Mouse (Mus musculus): ENCODE results near the gene Arhgap29. TPM values are rescaled to one million over a fixed set of nuclear protein-coding genes. Genes with fewer than 3 reads are reported as not detected.
A peak's percentile ranks its signal among the peaks of the same experiment; 100 is the strongest.

Gene Arhgap29
- polyA plus RNA-seq, 1 experiment from 2014 or later, result 68.4 TPM

DNA sequence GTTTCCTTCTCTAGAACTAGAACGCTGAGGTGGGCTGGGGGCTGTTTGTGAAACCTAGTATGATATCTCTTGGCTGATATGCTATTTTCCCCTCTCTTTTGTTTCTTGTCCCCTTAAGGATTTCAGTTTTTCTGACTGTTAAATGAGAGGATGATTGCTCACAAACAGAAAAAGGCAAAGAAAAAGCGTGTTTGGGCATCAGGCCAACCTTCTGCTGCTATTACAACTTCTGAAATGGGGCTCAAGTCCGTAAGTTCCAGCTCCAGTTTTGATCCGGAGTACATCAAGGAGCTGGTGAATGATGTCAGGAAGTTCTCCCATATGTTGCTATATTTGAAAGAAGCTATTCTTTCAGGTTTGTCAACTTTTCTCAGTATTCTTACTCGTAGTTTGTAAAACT, 21.4 kb downstream of the Arhgap29 start:
- peaks cover 3 to 33% of the 10 kb centered on the region in 2 experiments; a peak in 3 of 4 replicates for H3K4me1 ChIP-seq (ENCODE audit: control insufficient read depth in 2 of 2, insufficient read depth in 2 of 2, low read length in 2 of 2)
- ATAC-seq (ENCODE audit: insufficient number of reproducible peaks, insufficient read depth, low FRiP score, low read depth), result no peak
- H3K36me3 ChIP-seq (ENCODE audit: control insufficient read depth, insufficient read depth, low read length), result peaks cover 20% of the 10 kb centered on the region
- H3K4me3 ChIP-seq (ENCODE audit: control insufficient read depth in 1 of 2, insufficient read depth in 1 of 2, low read depth in 1 of 2, low read length in 2 of 2), result no peak overlapping the region
- H3K27ac ChIP-seq (replicated peaks in 1 of 2; ENCODE audit: control insufficient read depth in 1 of 2, insufficient read depth in 1 of 2, low read depth in 2 of 2, low read length in 2 of 2), result peak overlapping the region; percentile 22 to 48; a peak in 1 of 4 replicates
- no peaks in the 10 kb centered on the region for H3K27me3 ChIP-seq (ENCODE audit: control insufficient read depth, insufficient read depth, low read length)
- peak overlapping the region; percentile 40; the same call in 1 of the 2 replicates for H3K9ac ChIP-seq (ENCODE audit: low read length)
- H3K4me2 ChIP-seq (ENCODE audit: low read length), result peak overlapping the region; percentile 38
- no peaks in the 10 kb centered on the region for H3K9me3 ChIP-seq (ENCODE audit: control insufficient read depth, low read length)
- 27% methylated on average over 5 of the region's 5 CpGs for WGBS

DNA sequence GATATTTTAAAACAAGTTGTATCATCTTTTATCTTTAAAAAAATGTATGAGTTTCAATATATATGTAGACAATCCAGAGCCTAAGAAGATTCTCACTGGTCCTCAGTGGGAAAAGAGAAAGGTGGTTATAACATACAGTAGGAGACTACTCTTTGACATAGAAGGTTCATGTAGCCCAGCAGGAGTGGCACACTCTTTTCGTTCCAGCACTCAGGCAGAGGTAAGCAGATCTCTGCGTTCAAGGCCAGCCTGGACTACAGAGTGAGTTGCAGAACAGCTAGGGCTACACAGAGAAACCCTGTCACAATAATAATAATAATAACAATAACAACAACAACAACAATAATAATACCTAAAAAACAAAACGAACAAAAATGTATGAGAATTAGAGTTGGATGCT, 23.0 kb downstream of the Arhgap29 start:
- H3K4me3 ChIP-seq (ENCODE audit: control insufficient read depth in 1 of 2, insufficient read depth in 1 of 2, low read depth in 1 of 2, low read length in 2 of 2), result no peak overlapping the region
- no peak overlapping the region for H3K27ac ChIP-seq (replicated peaks in 1 of 2; ENCODE audit: control insufficient read depth in 1 of 2, insufficient read depth in 1 of 2, low read depth in 2 of 2, low read length in 2 of 2)
- H3K27me3 ChIP-seq (ENCODE audit: control insufficient read depth, insufficient read depth, low read length), result no peaks in the 10 kb centered on the region
- peaks cover 27% of the 10 kb centered on the region for H3K36me3 ChIP-seq (ENCODE audit: control insufficient read depth, insufficient read depth, low read length)
- H3K4me1 ChIP-seq (ENCODE audit: control insufficient read depth in 2 of 2, insufficient read depth in 2 of 2, low read length in 2 of 2), result peaks cover 6 to 31% of the 10 kb centered on the region in 2 experiments; a peak in 3 of 4 replicates
- H3K4me2 ChIP-seq (ENCODE audit: low read length), result no peak overlapping the region
- 85% methylated on average over 3 of the region's 3 CpGs for WGBS
- no peak for ATAC-seq (ENCODE audit: insufficient number of reproducible peaks, insufficient read depth, low FRiP score, low read depth)
- H3K9ac ChIP-seq (ENCODE audit: low read length), result no peak overlapping the region
- H3K9me3 ChIP-seq (ENCODE audit: control insufficient read depth, low read length), result no peaks in the 10 kb centered on the region

GRCm38 (mm10) chr3:121981306-121981705, 29.0 kb downstream of the Arhgap29 start:
- WGBS, result 85% methylated on average over 4 of the region's 4 CpGs
- H3K4me3 ChIP-seq (ENCODE audit: control insufficient read depth in 1 of 2, insufficient read depth in 1 of 2, low read depth in 1 of 2, low read length in 2 of 2), result no peak overlapping the region
- 0 out of 4 replicates have a peak overlapping the region, but pooled peaks of 1 of the 2 experiments have one; percentile 9 for H3K27ac ChIP-seq (replicated peaks in 1 of 2; ENCODE audit: control insufficient read depth in 1 of 2, insufficient read depth in 1 of 2, low read depth in 2 of 2, low read length in 2 of 2)
- no peak overlapping the region for H3K9ac ChIP-seq (ENCODE audit: low read length)
- ATAC-seq (ENCODE audit: insufficient number of reproducible peaks, insufficient read depth, low FRiP score, low read depth), result no peak
- no peaks in the 10 kb centered on the region for H3K27me3 ChIP-seq (ENCODE audit: control insufficient read depth, insufficient read depth, low read length)
- H3K4me2 ChIP-seq (ENCODE audit: low read length), result no peak overlapping the region
- H3K36me3 ChIP-seq (ENCODE audit: control insufficient read depth, insufficient read depth, low read length), result peaks cover 58% of the 10 kb centered on the region
- H3K9me3 ChIP-seq (ENCODE audit: control insufficient read depth, low read length), result no peaks in the 10 kb centered on the region
- H3K4me1 ChIP-seq (ENCODE audit: control insufficient read depth in 2 of 2, insufficient read depth in 2 of 2, low read length in 2 of 2), result peaks cover 4 to 10% of the 10 kb centered on the region in 2 experiments

DNA sequence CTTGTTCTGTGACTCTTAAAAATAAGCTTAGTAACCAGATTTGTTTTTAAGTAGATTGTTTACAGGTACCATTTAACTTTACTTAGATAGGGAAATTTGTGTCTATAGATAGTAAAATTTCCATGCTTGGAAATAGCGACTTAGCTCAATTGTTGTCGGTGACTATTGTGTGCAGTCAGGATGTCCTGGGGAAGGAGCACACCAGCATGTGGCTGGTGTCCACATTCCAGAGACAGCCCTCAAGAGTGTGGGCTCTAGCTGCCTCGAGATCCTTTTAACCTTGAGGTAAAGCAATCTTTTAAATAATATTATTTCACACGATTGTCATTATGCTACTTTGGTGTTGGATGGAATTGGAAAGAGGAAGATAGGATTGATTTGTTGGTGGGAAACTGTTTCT, 30.1 kb downstream of the Arhgap29 start:
- WGBS, result 52% methylated on average over 4 of the region's 4 CpGs
- Histone ChIP-seq H3K4me2 (ENCODE audit: low read length) (no peak overlapping the region), H3K4me1 (ENCODE audit: control insufficient read depth in 2 of 2, insufficient read depth in 2 of 2, low read length in 2 of 2) (peaks cover 4 to 10% of the 10 kb centered on the region in 2 experiments), H3K9me3 (ENCODE audit: control insufficient read depth, low read length) (no peaks in the 10 kb centered on the region), H3K9ac (ENCODE audit: low read length) (no peak overlapping the region), H3K27ac (replicated peaks in 1 of 2; ENCODE audit: control insufficient read depth in 1 of 2, insufficient read depth in 1 of 2, low read depth in 2 of 2, low read length in 2 of 2) (0 out of 4 replicates have a peak overlapping the region, but pooled peaks of 1 of the 2 experiments have one; percentile 2), H3K4me3 (ENCODE audit: control insufficient read depth in 1 of 2, insufficient read depth in 1 of 2, low read depth in 1 of 2, low read length in 2 of 2) (no peak overlapping the region), H3K27me3 (ENCODE audit: control insufficient read depth, insufficient read depth, low read length) (no peaks in the 10 kb centered on the region), H3K36me3 (ENCODE audit: control insufficient read depth, insufficient read depth, low read length) (peaks cover 48% of the 10 kb centered on the region)
- ATAC-seq (ENCODE audit: insufficient number of reproducible peaks, insufficient read depth, low FRiP score, low read depth), result 0 out of 2 replicates have a peak, but pooled peaks have one; percentile 69

DNA sequence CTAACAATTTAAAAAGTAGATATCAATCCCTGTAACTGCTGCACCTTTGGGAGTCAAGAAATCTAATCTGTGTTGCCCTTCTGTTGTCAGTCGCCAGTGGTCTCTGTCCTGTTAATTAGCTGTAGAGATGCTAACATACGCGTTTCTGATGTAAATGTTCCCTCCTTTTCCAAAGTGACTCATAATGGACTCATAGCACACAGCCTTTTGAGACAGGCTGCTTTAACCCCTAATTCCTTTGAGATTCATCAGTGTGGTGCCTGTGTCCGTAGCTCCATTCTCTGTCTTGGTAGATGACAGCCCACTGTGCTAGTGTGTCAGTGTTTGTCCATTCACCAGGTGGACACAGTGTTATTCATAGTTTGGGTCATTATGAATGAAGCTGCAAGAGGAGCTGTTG, 42.8 kb downstream of the Arhgap29 start:
- Histone ChIP-seq H3K4me1 (ENCODE audit: control insufficient read depth in 2 of 2, insufficient read depth in 2 of 2, low read length in 2 of 2) (no peaks in the 10 kb centered on the region; a peak in 1 of 4 replicates), H3K27ac (replicated peaks in 1 of 2; ENCODE audit: control insufficient read depth in 1 of 2, insufficient read depth in 1 of 2, low read depth in 2 of 2, low read length in 2 of 2) (no peak overlapping the region), H3K9ac (ENCODE audit: low read length) (no peak overlapping the region), H3K27me3 (ENCODE audit: control insufficient read depth, insufficient read depth, low read length) (no peaks in the 10 kb centered on the region), H3K4me2 (ENCODE audit: low read length) (no peak overlapping the region), H3K4me3 (ENCODE audit: control insufficient read depth in 1 of 2, insufficient read depth in 1 of 2, low read depth in 1 of 2, low read length in 2 of 2) (no peak overlapping the region), H3K36me3 (ENCODE audit: control insufficient read depth, insufficient read depth, low read length) (peaks cover 74% of the 10 kb centered on the region), H3K9me3 (ENCODE audit: control insufficient read depth, low read length) (no peaks in the 10 kb centered on the region)
- ATAC-seq (ENCODE audit: insufficient number of reproducible peaks, insufficient read depth, low FRiP score, low read depth), result no peak
- WGBS, result 80% methylated on average over 4 of the region's 4 CpGs

DNA sequence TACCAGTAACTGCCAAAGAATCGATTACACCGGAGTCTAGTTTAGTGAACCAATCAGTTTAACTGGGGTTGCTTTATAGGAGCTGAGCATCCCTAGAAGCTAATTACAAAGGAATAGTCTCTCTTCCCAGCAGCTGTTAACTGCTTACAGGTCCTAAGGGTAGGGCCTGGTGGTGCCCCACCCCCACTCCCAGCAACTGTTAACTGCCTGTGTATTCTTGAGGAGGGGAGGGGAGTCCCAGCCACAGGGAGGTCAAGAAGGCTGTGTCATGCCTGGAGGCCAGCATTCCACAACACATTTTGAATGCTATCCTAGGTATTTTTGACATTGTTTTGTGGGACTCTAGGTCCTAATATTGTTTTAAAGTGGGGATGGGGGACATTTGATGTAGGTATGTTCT, 47.6 kb downstream of the Arhgap29 start:
- H3K36me3 ChIP-seq (ENCODE audit: control insufficient read depth, insufficient read depth, low read length), result peaks cover 71% of the 10 kb centered on the region
- no peak overlapping the region for H3K9ac ChIP-seq (ENCODE audit: low read length)
- no peak overlapping the region for H3K27ac ChIP-seq (replicated peaks in 1 of 2; ENCODE audit: control insufficient read depth in 1 of 2, insufficient read depth in 1 of 2, low read depth in 2 of 2, low read length in 2 of 2)
- H3K4me3 ChIP-seq (ENCODE audit: control insufficient read depth in 1 of 2, insufficient read depth in 1 of 2, low read depth in 1 of 2, low read length in 2 of 2), result no peak overlapping the region
- H3K9me3 ChIP-seq (ENCODE audit: control insufficient read depth, low read length), result no peaks in the 10 kb centered on the region
- no peak for ATAC-seq (ENCODE audit: insufficient number of reproducible peaks, insufficient read depth, low FRiP score, low read depth)
- H3K27me3 ChIP-seq (ENCODE audit: control insufficient read depth, insufficient read depth, low read length), result no peaks in the 10 kb centered on the region
- no peak overlapping the region for H3K4me2 ChIP-seq (ENCODE audit: low read length)
- 86% methylated on average over 2 of the region's 2 CpGs for WGBS
- H3K4me1 ChIP-seq (ENCODE audit: control insufficient read depth in 2 of 2, insufficient read depth in 2 of 2, low read length in 2 of 2), result peaks cover 0 to 2% of the 10 kb centered on the region in 2 experiments; a peak in 2 of 4 replicates

DNA sequence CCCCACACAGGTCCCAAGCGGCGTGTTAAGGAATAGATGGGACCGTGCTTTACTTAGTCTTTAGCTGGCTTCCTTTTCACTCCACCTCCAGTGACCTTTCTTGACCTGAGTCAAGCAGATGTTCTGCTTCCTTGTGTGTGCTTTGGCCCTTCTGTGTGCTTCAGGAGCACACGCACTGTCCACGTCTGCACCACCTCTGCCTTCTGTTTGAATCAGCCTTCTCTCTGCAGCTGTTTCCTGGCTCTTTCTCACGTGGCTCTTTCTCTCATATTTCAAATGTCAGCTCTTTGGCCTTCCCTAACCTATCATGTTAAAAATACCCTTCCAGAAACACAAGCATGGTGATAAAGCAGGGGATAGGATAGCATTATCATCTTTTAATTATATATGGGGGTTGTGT, 49.2 kb downstream of the Arhgap29 start:
- no peak overlapping the region for H3K4me2 ChIP-seq (ENCODE audit: low read length)
- no peak overlapping the region for H3K9ac ChIP-seq (ENCODE audit: low read length)
- H3K27ac ChIP-seq (replicated peaks in 1 of 2; ENCODE audit: control insufficient read depth in 1 of 2, insufficient read depth in 1 of 2, low read depth in 2 of 2, low read length in 2 of 2), result no peak overlapping the region
- WGBS, result 62% methylated on average over 6 of the region's 6 CpGs
- no peak overlapping the region for H3K4me3 ChIP-seq (ENCODE audit: control insufficient read depth in 1 of 2, insufficient read depth in 1 of 2, low read depth in 1 of 2, low read length in 2 of 2)
- H3K36me3 ChIP-seq (ENCODE audit: control insufficient read depth, insufficient read depth, low read length), result peaks cover 72% of the 10 kb centered on the region
- peaks cover 0 to 2% of the 10 kb centered on the region in 2 experiments; a peak in 2 of 4 replicates for H3K4me1 ChIP-seq (ENCODE audit: control insufficient read depth in 2 of 2, insufficient read depth in 2 of 2, low read length in 2 of 2)
- no peaks in the 10 kb centered on the region for H3K9me3 ChIP-seq (ENCODE audit: control insufficient read depth, low read length)
- H3K27me3 ChIP-seq (ENCODE audit: control insufficient read depth, insufficient read depth, low read length), result no peaks in the 10 kb centered on the region
- ATAC-seq (ENCODE audit: insufficient number of reproducible peaks, insufficient read depth, low FRiP score, low read depth), result no peak

- H3K9me3 ChIP-seq (ENCODE audit: control insufficient read depth, low read length), result no peaks in the 10 kb centered on the region
- H3K27me3 ChIP-seq (ENCODE audit: control insufficient read depth, insufficient read depth, low read length), result no peaks in the 10 kb centered on the region
- H3K36me3 ChIP-seq (ENCODE audit: control insufficient read depth, insufficient read depth, low read length), result peaks cover 91% of the 10 kb centered on the region
- 83% methylated on average over 5 of the region's 5 CpGs for WGBS
- H3K9ac ChIP-seq (ENCODE audit: low read length), result no peak overlapping the region
- no peak for ATAC-seq (ENCODE audit: insufficient number of reproducible peaks, insufficient read depth, low FRiP score, low read depth)
- no peaks in the 10 kb centered on the region for H3K4me1 ChIP-seq (ENCODE audit: control insufficient read depth in 2 of 2, insufficient read depth in 2 of 2, low read length in 2 of 2)
- H3K27ac ChIP-seq (replicated peaks in 1 of 2; ENCODE audit: control insufficient read depth in 1 of 2, insufficient read depth in 1 of 2, low read depth in 2 of 2, low read length in 2 of 2), result no peak overlapping the region
- H3K4me2 ChIP-seq (ENCODE audit: low read length), result no peak overlapping the region
- no peak overlapping the region for H3K4me3 ChIP-seq (ENCODE audit: control insufficient read depth in 1 of 2, insufficient read depth in 1 of 2, low read depth in 1 of 2, low read length in 2 of 2)
These were observed 57.5 kb downstream of the Arhgap29 start for GRCm38 (mm10) chr3:122009818-122010217.

Measured in heart, embryonic 14.5 days (tissue).